Comparison of ENCODE assay signal across 23 mouse cellular contexts in genomic region chr13:52452291-52452690, GRCm38 (mm10).
A peak's percentile ranks its signal among the peaks of the same experiment; 100 is the strongest.
DNase-seq lines count a peak whose midpoint lies in the region; ATAC-seq lines count a peak whose summit lies in the region.
"Had no signal": no experiment of that assay in that cellular context is flagged by ENCODE, and none has a peak within 500 bp of the region (broad histone marks: within the 10 kb centered on the region; RNA-seq: fewer than 3 reads in every experiment).

No protein-coding gene starts in this region.

- H3K27me3 ChIP-seq in hindbrain, embryonic 10.5 days (ENCODE audit: insufficient read depth, poor library complexity, severe bottlenecking), result no peaks in the 10 kb centered on the region
- no peaks in the 10 kb centered on the region for H3K27me3 ChIP-seq in hindbrain, embryonic 12.5 days
- H3K27me3 ChIP-seq: embryonic facial prominence, embryonic 15.5 days; limb, embryonic 15.5 days; lung, embryonic 15.5 days; neural tube, embryonic 12.5 days had no signal

- H3K9me3 ChIP-seq in hindbrain, embryonic 10.5 days, result no peaks in the 10 kb centered on the region
- no peaks in the 10 kb centered on the region for H3K9me3 ChIP-seq in hindbrain, embryonic 12.5 days (replicated peaks)
- H3K9me3 ChIP-seq: embryonic facial prominence, embryonic 15.5 days; limb, embryonic 15.5 days; lung, embryonic 15.5 days; midbrain, embryonic 13.5 days; neural tube, embryonic 12.5 days had no signal

- 51% methylated on average over 4 of the region's 4 CpGs for WGBS in hindbrain, embryonic 10.5 days
- 48% methylated on average over 4 of the region's 4 CpGs for WGBS in hindbrain, embryonic 12.5 days

- no peak overlapping the region for H3K4me3 ChIP-seq in hindbrain, embryonic 10.5 days
- H3K4me3 ChIP-seq in hindbrain, embryonic 12.5 days, result no peak overlapping the region
- H3K4me3 ChIP-seq: embryonic facial prominence, embryonic 15.5 days; heart, adult 2 months; limb, embryonic 15.5 days; lung, embryonic 15.5 days; midbrain, embryonic 13.5 days; neural tube, embryonic 12.5 days had no signal

- peaks cover 13% of the 10 kb centered on the region for H3K4me1 ChIP-seq in hindbrain, embryonic 10.5 days (replicated peaks)
- peaks cover 11% of the 10 kb centered on the region for H3K4me1 ChIP-seq in hindbrain, embryonic 12.5 days
- H3K4me1 ChIP-seq: neural tube, embryonic 12.5 days had no signal

- no peak overlapping the region for H3K4me2 ChIP-seq in hindbrain, embryonic 12.5 days (replicated peaks)
- H3K4me2 ChIP-seq: embryonic facial prominence, embryonic 15.5 days; limb, embryonic 15.5 days; lung, embryonic 15.5 days; midbrain, embryonic 13.5 days; neural tube, embryonic 12.5 days had no signal

- H3K27ac ChIP-seq in hindbrain, embryonic 10.5 days, result no peak overlapping the region
- no peak overlapping the region for H3K27ac ChIP-seq in hindbrain, embryonic 12.5 days
- H3K27ac ChIP-seq: embryonic facial prominence, embryonic 15.5 days; heart, adult 2 months; limb, embryonic 15.5 days; liver, embryonic 14.5 days; lung, embryonic 15.5 days; midbrain, embryonic 13.5 days; neural tube, embryonic 12.5 days had no signal

- no peaks in the 10 kb centered on the region for H3K36me3 ChIP-seq in hindbrain, embryonic 10.5 days
- no peaks in the 10 kb centered on the region for H3K36me3 ChIP-seq in hindbrain, embryonic 12.5 days
- H3K36me3 ChIP-seq: embryonic facial prominence, embryonic 15.5 days; limb, embryonic 15.5 days; lung, embryonic 15.5 days; midbrain, embryonic 13.5 days; neural tube, embryonic 12.5 days had no signal

- no peak overlapping the region for H3K9ac ChIP-seq in hindbrain, embryonic 12.5 days
- H3K9ac ChIP-seq: embryonic facial prominence, embryonic 15.5 days; limb, embryonic 15.5 days; liver, embryonic 14.5 days; lung, embryonic 15.5 days; midbrain, embryonic 13.5 days; neural tube, embryonic 12.5 days had no signal

- peak; percentile 59 to 61 for DNase-seq in cerebellum, postnatal 10 days
- peak; percentile 25 for DNase-seq in hindbrain, embryonic 10.5 days (ENCODE audit: low spot score)
- DNase-seq in lung, postnatal 10 days, result peak; percentile 20
- DNase-seq in lung, postnatal 14 days, result no peak
- DNase-seq in mesoderm, embryonic 11.5 days (ENCODE audit: low read depth, low spot score), result peak; percentile 20
- DNase-seq: adrenal gland, adult 8-10 months; cerebellum, adult 8-10 months; gastrocnemius, postnatal 36 days; heart, adult 2 months; kidney, adult 18-20 months; layer of hippocampus, adult 9-11 months; right cerebral cortex, postnatal 25 days; thymus, postnatal 14 days had no signal

- no peak for ATAC-seq in cerebellum, adult (ENCODE audit: insufficient number of reproducible peaks, low FRiP score, low TSS enrichment)
- no peak for ATAC-seq in hindbrain, embryonic 12.5 days (ENCODE audit: low FRiP score)
- ATAC-seq: activated CD4-positive, CD25-positive, alpha-beta regulatory T cell, adult 4 months; forebrain, embryonic 16.5 days; midbrain, embryonic 13.5 days had no signal
